Mouse (Mus musculus): ENCODE measurements around the gene Paqr9. TPM values are rescaled to one million over a fixed set of nuclear protein-coding genes. Genes with fewer than 3 reads are reported as not detected.
A peak's percentile ranks its signal among the peaks of the same experiment; 100 is the strongest.

Paqr9 gene
- polyA plus RNA-seq, 1 experiment, result 16.5 TPM

- Histone ChIP-seq H3K4me1 (ENCODE audit: control insufficient read depth, insufficient read depth, insufficient read length) (no peaks in the 10 kb centered on the region), H3K27ac (ENCODE audit: insufficient read depth, low read length) (no peak overlapping the region), H3K27me3 (ENCODE audit: control insufficient read depth, insufficient read depth, low read length) (no peaks in the 10 kb centered on the region), H3K4me3 (ENCODE audit: extremely low read depth, insufficient read depth, insufficient read length) (no peak overlapping the region), H3K36me3 (ENCODE audit: control insufficient read depth, insufficient read depth, low read length) (no peaks in the 10 kb centered on the region)
- TF ChIP-seq CTCF (IDR thresholded peaks at IDR 0.05; ENCODE audit: extremely low read depth, insufficient read depth, insufficient read length, insufficient replicate concordance), result no peak
- no peak for TF ChIP-seq POLR2A (IDR thresholded peaks at IDR 0.05; ENCODE audit: low read depth, low read length)
- 97% methylated on average over 4 of the region's 4 CpGs for WGBS
- no peak for DNase-seq (ENCODE audit: low read depth in 1 of 2, low spot score in 2 of 2)
These were observed 14.9 kb upstream of the Paqr9 start for GRCm38 (mm10) chr9:95544598-95544997.

- no peaks in the 10 kb centered on the region for H3K27me3 ChIP-seq (ENCODE audit: control insufficient read depth, insufficient read depth, low read length)
- WGBS, result 28% methylated on average over 7 of the region's 7 CpGs
- no peak overlapping the region for H3K27ac ChIP-seq (ENCODE audit: insufficient read depth, low read length)
- H3K4me3 ChIP-seq (ENCODE audit: extremely low read depth, insufficient read depth, insufficient read length), result no peak overlapping the region
- no peak for TF ChIP-seq CTCF (IDR thresholded peaks at IDR 0.05; ENCODE audit: extremely low read depth, insufficient read depth, insufficient read length, insufficient replicate concordance)
- no peak for TF ChIP-seq POLR2A (IDR thresholded peaks at IDR 0.05; ENCODE audit: low read depth, low read length)
- no peaks in the 10 kb centered on the region for H3K4me1 ChIP-seq (ENCODE audit: control insufficient read depth, insufficient read depth, insufficient read length)
- no peak for DNase-seq (ENCODE audit: low read depth in 1 of 2, low spot score in 2 of 2)
- H3K36me3 ChIP-seq (ENCODE audit: control insufficient read depth, insufficient read depth, low read length), result no peaks in the 10 kb centered on the region
These were observed 12.8 kb upstream of the Paqr9 start for GRCm38 (mm10) chr9:95546679-95547078.

- 83% methylated on average over 15 of the region's 15 CpGs for WGBS
- Histone ChIP-seq H3K4me1 (ENCODE audit: control insufficient read depth, insufficient read depth, insufficient read length) (no peaks in the 10 kb centered on the region), H3K27ac (ENCODE audit: insufficient read depth, low read length) (no peak overlapping the region), H3K27me3 (ENCODE audit: control insufficient read depth, insufficient read depth, low read length) (no peaks in the 10 kb centered on the region), H3K4me3 (ENCODE audit: extremely low read depth, insufficient read depth, insufficient read length) (no peak overlapping the region), H3K36me3 (ENCODE audit: control insufficient read depth, insufficient read depth, low read length) (no peaks in the 10 kb centered on the region)
- no peak for TF ChIP-seq CTCF (IDR thresholded peaks at IDR 0.05; ENCODE audit: extremely low read depth, insufficient read depth, insufficient read length, insufficient replicate concordance)
- no peak for TF ChIP-seq POLR2A (IDR thresholded peaks at IDR 0.05; ENCODE audit: low read depth, low read length)
- DNase-seq (ENCODE audit: low read depth in 1 of 2, low spot score in 2 of 2), result no peak
These were observed 9.6 kb upstream of the Paqr9 start for GRCm38 (mm10) chr9:95549626-95550411.

- TF ChIP-seq POLR2A (IDR thresholded peaks at IDR 0.05; ENCODE audit: low read depth, low read length), result no peak
- TF ChIP-seq CTCF (IDR thresholded peaks at IDR 0.05; ENCODE audit: extremely low read depth, insufficient read depth, insufficient read length, insufficient replicate concordance), result no peak
- 75% methylated on average over 9 of the region's 9 CpGs for WGBS
- Histone ChIP-seq H3K27ac (ENCODE audit: insufficient read depth, low read length) (no peak overlapping the region), H3K36me3 (ENCODE audit: control insufficient read depth, insufficient read depth, low read length) (no peaks in the 10 kb centered on the region), H3K4me3 (ENCODE audit: extremely low read depth, insufficient read depth, insufficient read length) (no peak overlapping the region), H3K27me3 (ENCODE audit: control insufficient read depth, insufficient read depth, low read length) (no peaks in the 10 kb centered on the region), H3K4me1 (ENCODE audit: control insufficient read depth, insufficient read depth, insufficient read length) (no peaks in the 10 kb centered on the region)
- no peak for DNase-seq (ENCODE audit: low read depth in 1 of 2, low spot score in 2 of 2)
These were observed 8.3 kb upstream of the Paqr9 start for GRCm38 (mm10) chr9:95550856-95551774.

GRCm38 (mm10) chr9:95552175-95552705, 7.2 kb upstream of the Paqr9 start:
- no peak overlapping the region for H3K27ac ChIP-seq (ENCODE audit: insufficient read depth, low read length)
- H3K36me3 ChIP-seq (ENCODE audit: control insufficient read depth, insufficient read depth, low read length), result no peaks in the 10 kb centered on the region
- no peak for DNase-seq (ENCODE audit: low read depth in 1 of 2, low spot score in 2 of 2)
- H3K27me3 ChIP-seq (ENCODE audit: control insufficient read depth, insufficient read depth, low read length), result no peaks in the 10 kb centered on the region
- no peak overlapping the region for H3K4me3 ChIP-seq (ENCODE audit: extremely low read depth, insufficient read depth, insufficient read length)
- no peak for TF ChIP-seq CTCF (IDR thresholded peaks at IDR 0.05; ENCODE audit: extremely low read depth, insufficient read depth, insufficient read length, insufficient replicate concordance)
- no peaks in the 10 kb centered on the region for H3K4me1 ChIP-seq (ENCODE audit: control insufficient read depth, insufficient read depth, insufficient read length)
- 80% methylated on average over 10 of the region's 10 CpGs for WGBS

GRCm38 (mm10) chr9:95554231-95555221, 4.9 kb upstream of the Paqr9 start:
- WGBS, result 56% methylated on average over 18 of the region's 18 CpGs
- Histone ChIP-seq H3K4me1 (ENCODE audit: control insufficient read depth, insufficient read depth, insufficient read length) (no peaks in the 10 kb centered on the region), H3K27ac (ENCODE audit: insufficient read depth, low read length) (peak overlapping the region; percentile 74), H3K4me3 (ENCODE audit: extremely low read depth, insufficient read depth, insufficient read length) (no peak overlapping the region), H3K27me3 (ENCODE audit: control insufficient read depth, insufficient read depth, low read length) (peaks cover 6% of the 10 kb centered on the region; the same call in 1 of the 2 replicates), H3K36me3 (ENCODE audit: control insufficient read depth, insufficient read depth, low read length) (no peaks in the 10 kb centered on the region)
- no peak for TF ChIP-seq CTCF (IDR thresholded peaks at IDR 0.05; ENCODE audit: extremely low read depth, insufficient read depth, insufficient read length, insufficient replicate concordance)
- TF ChIP-seq POLR2A (IDR thresholded peaks at IDR 0.05; ENCODE audit: low read depth, low read length), result no peak
- no peak for DNase-seq (ENCODE audit: low read depth in 1 of 2, low spot score in 2 of 2)
